Mouse (Mus musculus): ENCODE data around the gene Tmem223. TPM values are rescaled to one million over a fixed set of nuclear protein-coding genes. Genes with fewer than 3 reads are reported as not detected.

Gene Tmem223
- total RNA-seq, 2 experiments from 2014 or later, result 57.3 to 63.7 TPM

- DNase-seq (ENCODE audit: low spot score in 2 of 2), result no peak
Measured at GRCm38 (mm10) chr19:8742176-8742575, 28.6 kb upstream of the Tmem223 start.

- no peak for DNase-seq (ENCODE audit: low spot score in 2 of 2)
Measured at GRCm38 (mm10) chr19:8745382-8745781, 25.4 kb upstream of the Tmem223 start.

- no peak for DNase-seq (ENCODE audit: low spot score in 2 of 2)
Measured at GRCm38 (mm10) chr19:8747368-8747767, 23.4 kb upstream of the Tmem223 start.

- no peak for DNase-seq (ENCODE audit: low spot score in 2 of 2)
Measured at GRCm38 (mm10) chr19:8755652-8756051, 15.1 kb upstream of the Tmem223 start.

- DNase-seq (ENCODE audit: low spot score in 2 of 2), result peak; percentile 92 to 94
Measured at GRCm38 (mm10) chr19:8756635-8757387, 14.0 kb upstream of the Tmem223 start, which contains the start of gene Nxf1. Nxf1 (plus strand) TSS chr19:8757073.

GRCm38 (mm10) chr19:8757471-8757998, 13.3 kb upstream of the Tmem223 start:
- no peak for DNase-seq (ENCODE audit: low spot score in 2 of 2)

- DNase-seq (ENCODE audit: low spot score in 2 of 2), result no peak
Measured at GRCm38 (mm10) chr19:8758899-8759298, 11.9 kb upstream of the Tmem223 start.

- no peak for DNase-seq (ENCODE audit: low spot score in 2 of 2)
Measured at GRCm38 (mm10) chr19:8760757-8761156, 10.0 kb upstream of the Tmem223 start.

- DNase-seq (ENCODE audit: low spot score in 2 of 2), result no peak
Measured at GRCm38 (mm10) chr19:8763276-8763675, 7.5 kb upstream of the Tmem223 start.

GRCm38 (mm10) chr19:8765562-8765961, 5.2 kb upstream of the Tmem223 start:
- no peak for DNase-seq (ENCODE audit: low spot score in 2 of 2)

GRCm38 (mm10) chr19:8772996-8773395, 2.2 kb downstream of the Tmem223 start:
- DNase-seq (ENCODE audit: low spot score in 2 of 2), result no peak

GRCm38 (mm10) chr19:8773409-8773808, 2.6 kb downstream of the Tmem223 start:
- DNase-seq (ENCODE audit: low spot score in 2 of 2), result no peak

GRCm38 (mm10) chr19:8774086-8774835, 3.5 kb downstream of the Tmem223 start, which contains the start of gene Tmem179b:
Tmem179b (minus strand) TSS chr19:8774467.
- DNase-seq (ENCODE audit: low spot score in 2 of 2), result peak; percentile 96 to 97

GRCm38 (mm10) chr19:8774951-8775421, 4.2 kb downstream of the Tmem223 start:
- no peak for DNase-seq (ENCODE audit: low spot score in 2 of 2)

- DNase-seq (ENCODE audit: low spot score in 2 of 2), result peak; percentile 88 to 92
Measured at GRCm38 (mm10) chr19:8786008-8786781, 15.4 kb downstream of the Tmem223 start, which contains the start of gene Taf6l. Taf6l (minus strand) TSS chr19:8786417.

GRCm38 (mm10) chr19:8788521-8788920, 17.7 kb downstream of the Tmem223 start:
- no peak for DNase-seq (ENCODE audit: low spot score in 2 of 2)

GRCm38 (mm10) chr19:8789171-8789570, 18.4 kb downstream of the Tmem223 start:
- DNase-seq (ENCODE audit: low spot score in 2 of 2), result no peak

- DNase-seq (ENCODE audit: low spot score in 2 of 2), result peak in 1 of 2 experiments; percentile 33
Measured at GRCm38 (mm10) chr19:8790171-8790570, 19.4 kb downstream of the Tmem223 start.

- peak; percentile 84 to 89 for DNase-seq (ENCODE audit: low spot score in 2 of 2)
Measured at GRCm38 (mm10) chr19:8798264-8798946, 27.6 kb downstream of the Tmem223 start, which contains the start of gene Polr2g. Polr2g (minus strand) TSS chr19:8798577.

GRCm38 (mm10) chr19:8798947-8799315, 28.1 kb downstream of the Tmem223 start:
- DNase-seq (ENCODE audit: low spot score in 2 of 2), result no peak
